Mouse (Mus musculus) testis, adult 2 months (tissue): ENCODE data around the gene Elfn2.

Experiments
- CTCF ChIP-seq: fragments of 200-500 bp; IDR thresholded peaks from 2 replicates; pipeline ENCODE4 v1.5.1; 2012; ENCODE audit warnings: low read depth, mild to moderate bottlenecking, inconsistent platforms, low read length, moderate library complexity; ENCODE audit not compliant: control insufficient read depth, insufficient read depth, insufficient replicate concordance
- POLR2A ChIP-seq: fragments of 200-500 bp; IDR thresholded peaks from 2 replicates; pipeline ENCODE4 v1.6.1; 2012; ENCODE audit warnings: low read depth, mild to moderate bottlenecking, inconsistent platforms, low read length, moderate library complexity; ENCODE audit not compliant: control insufficient read depth

- TF ChIP-seq CTCF, result no peak
- TF ChIP-seq POLR2A, result 0 out of 2 replicates have a peak, but pooled peaks have one; percentile 18
Observed at GRCm38 (mm10) chr15:78673436-78673835, 45.1 kb downstream of the Elfn2 start.
